Mouse (Mus musculus): ENCODE results near the gene Gm28047. TPM values are rescaled to one million over a fixed set of nuclear protein-coding genes. Genes with fewer than 3 reads are reported as not detected.

Gm28047 gene
- polyA plus RNA-seq, 1 experiment from 2014 or later: not detected

DNA sequence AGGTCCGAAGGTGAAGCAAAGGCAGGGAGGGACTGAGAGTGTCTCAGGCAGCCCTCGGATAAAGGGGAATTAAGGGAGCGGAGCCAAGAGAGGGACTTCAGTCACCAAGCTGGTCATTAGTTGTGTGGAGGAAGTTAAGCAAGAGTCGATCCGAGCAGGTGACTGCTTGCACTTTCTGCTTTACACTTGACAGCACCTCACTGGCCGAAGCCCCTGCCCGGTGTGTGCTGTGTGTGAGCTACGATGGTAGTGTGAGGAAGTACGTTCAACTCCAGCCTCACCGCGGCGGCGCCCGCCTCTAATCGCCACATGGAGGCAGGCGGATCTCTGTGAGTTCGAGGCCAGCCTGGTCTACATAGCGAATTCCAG, 804 bp upstream of the Gm28047 start:
- peak; percentile 33 for ATAC-seq (ENCODE audit: insufficient number of reproducible peaks, insufficient read depth, low FRiP score, low read depth)
- WGBS: under 1% methylated on average over 18 of the region's 18 CpGs
- no peaks in the 10 kb centered on the region for H3K9me3 ChIP-seq (ENCODE audit: control insufficient read depth, low read depth, low read length)

DNA sequence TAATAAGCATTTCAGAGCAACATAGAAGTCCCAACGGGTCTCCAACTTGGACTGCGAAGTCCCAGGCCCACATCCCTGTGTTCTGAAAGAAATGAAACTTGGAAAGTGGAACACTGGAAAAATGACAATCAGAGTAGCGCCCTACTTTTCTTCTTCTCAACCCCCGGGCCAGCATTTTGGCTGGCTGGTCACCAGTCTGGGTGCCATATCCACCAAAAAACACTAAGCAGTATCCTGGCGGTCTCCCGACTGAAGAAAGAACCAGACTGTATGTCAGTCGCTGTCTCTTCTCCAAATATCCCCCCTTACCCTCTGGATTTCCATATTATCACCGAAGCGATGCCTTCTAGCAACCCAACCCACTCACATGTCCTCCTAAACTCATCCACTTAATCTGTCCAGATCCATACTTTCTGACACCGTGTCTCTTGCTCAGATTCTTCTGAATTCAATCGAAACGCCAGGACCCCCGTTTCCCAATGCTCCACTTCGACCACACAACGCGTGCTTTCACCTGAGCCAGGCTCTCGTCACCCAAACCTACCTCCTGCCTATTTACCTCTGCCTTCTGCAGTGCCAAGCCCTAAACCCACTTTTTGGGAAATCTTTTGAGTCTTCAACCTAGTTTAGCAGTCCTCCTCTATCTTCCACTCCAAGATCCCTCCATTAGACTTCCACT, 437 bp downstream of the Gm28047 start:
- peak overlapping the region; percentile 82 for H3K4me3 ChIP-seq (ENCODE audit: low read depth, low read length)

More for the DNA sequence above, 804 bp upstream of the Gm28047 start:
- peak overlapping the region; percentile 31; the same call in 1 of the 2 replicates for H3K9ac ChIP-seq (replicated peaks; ENCODE audit: low read depth, low read length)
- no peaks in the 10 kb centered on the region for H3K27me3 ChIP-seq (ENCODE audit: control insufficient read depth, insufficient read depth, low read length)
- H3K36me3 ChIP-seq (ENCODE audit: control insufficient read depth, insufficient read depth, low read length): no peaks in the 10 kb centered on the region
- peak overlapping the region; percentile 82 for H3K4me3 ChIP-seq (ENCODE audit: low read depth, low read length)
- H3K4me2 ChIP-seq (replicated peaks; ENCODE audit: low read depth, low read length): peak overlapping the region; percentile 76
- H3K27ac ChIP-seq (ENCODE audit: low read length): peak overlapping the region; percentile 98
- H3K4me1 ChIP-seq (ENCODE audit: control insufficient read depth, insufficient read depth, low read length): peaks cover 9% of the 10 kb centered on the region

DNA sequence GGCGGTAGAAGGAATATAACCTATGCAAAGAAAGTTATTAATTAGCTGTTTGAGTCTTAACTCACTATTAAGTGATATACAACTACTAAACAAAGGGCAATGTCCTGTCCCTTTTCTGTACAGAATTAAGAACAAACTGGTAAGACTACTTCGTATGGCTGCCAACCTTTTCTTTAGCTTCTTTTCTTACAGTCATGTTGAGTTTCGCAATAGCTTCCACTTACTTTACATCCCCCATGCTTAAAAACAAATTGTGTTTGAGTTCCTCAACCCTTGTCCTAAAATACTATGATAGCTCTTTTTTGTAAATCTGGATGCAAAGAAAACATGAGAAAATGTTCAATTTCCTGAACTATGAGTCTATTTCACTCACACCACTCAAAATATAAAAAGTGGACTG, 1.7 kb downstream of the Gm28047 start:
- 80% methylated on average over 3 of the region's 3 CpGs for WGBS
- H3K27ac ChIP-seq (ENCODE audit: low read length): no peak overlapping the region
- peak overlapping the region; percentile 30 for H3K4me2 ChIP-seq (replicated peaks; ENCODE audit: low read depth, low read length)
- ATAC-seq (ENCODE audit: insufficient number of reproducible peaks, insufficient read depth, low FRiP score, low read depth): no peak
- no peaks in the 10 kb centered on the region for H3K36me3 ChIP-seq (ENCODE audit: control insufficient read depth, insufficient read depth, low read length)
- H3K4me3 ChIP-seq (ENCODE audit: low read depth, low read length): no peak overlapping the region
- no peaks in the 10 kb centered on the region for H3K9me3 ChIP-seq (ENCODE audit: control insufficient read depth, low read depth, low read length)
- H3K4me1 ChIP-seq (ENCODE audit: control insufficient read depth, insufficient read depth, low read length): peaks cover 9% of the 10 kb centered on the region
- H3K27me3 ChIP-seq (ENCODE audit: control insufficient read depth, insufficient read depth, low read length): no peaks in the 10 kb centered on the region
- H3K9ac ChIP-seq (replicated peaks; ENCODE audit: low read depth, low read length): no peak overlapping the region

More for the DNA sequence above, 437 bp downstream of the Gm28047 start:
- ATAC-seq (ENCODE audit: insufficient number of reproducible peaks, insufficient read depth, low FRiP score, low read depth): no peak; the same call in 1 of the 2 replicates
- H3K4me1 ChIP-seq (ENCODE audit: control insufficient read depth, insufficient read depth, low read length): peaks cover 9% of the 10 kb centered on the region
- H3K9me3 ChIP-seq (ENCODE audit: control insufficient read depth, low read depth, low read length): no peaks in the 10 kb centered on the region
- H3K4me2 ChIP-seq (replicated peaks; ENCODE audit: low read depth, low read length): peak overlapping the region; percentile 89
- no peaks in the 10 kb centered on the region for H3K36me3 ChIP-seq (ENCODE audit: control insufficient read depth, insufficient read depth, low read length)
- peak overlapping the region; percentile 66 for H3K9ac ChIP-seq (replicated peaks; ENCODE audit: low read depth, low read length)
- peak overlapping the region; percentile 98 for H3K27ac ChIP-seq (ENCODE audit: low read length)
- 3% methylated on average over 17 of the region's 17 CpGs for WGBS
- no peaks in the 10 kb centered on the region for H3K27me3 ChIP-seq (ENCODE audit: control insufficient read depth, insufficient read depth, low read length)

DNA sequence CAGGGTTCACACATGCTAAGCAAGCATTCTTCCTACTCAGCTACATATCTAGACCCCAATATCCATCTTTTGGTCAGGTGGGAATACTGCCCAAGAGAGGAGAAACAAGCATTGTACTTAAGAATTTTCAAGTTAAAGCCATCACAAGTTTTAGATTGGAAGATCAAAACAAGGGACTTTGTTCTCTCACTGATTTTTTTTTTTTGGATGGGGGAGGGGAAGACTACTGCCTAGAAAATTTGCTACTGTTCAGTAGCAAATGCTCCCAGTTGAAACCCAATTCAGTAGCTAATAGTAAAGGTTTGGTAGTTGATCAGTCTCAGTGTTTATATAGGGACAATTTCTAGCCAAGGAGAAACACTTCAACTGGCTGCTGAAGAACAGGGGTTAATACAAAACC, 2.3 kb downstream of the Gm28047 start:
- Histone ChIP-seq H3K4me1 (ENCODE audit: control insufficient read depth, insufficient read depth, low read length) (peaks cover 9% of the 10 kb centered on the region), H3K4me3 (ENCODE audit: low read depth, low read length) (no peak overlapping the region)

DNA sequence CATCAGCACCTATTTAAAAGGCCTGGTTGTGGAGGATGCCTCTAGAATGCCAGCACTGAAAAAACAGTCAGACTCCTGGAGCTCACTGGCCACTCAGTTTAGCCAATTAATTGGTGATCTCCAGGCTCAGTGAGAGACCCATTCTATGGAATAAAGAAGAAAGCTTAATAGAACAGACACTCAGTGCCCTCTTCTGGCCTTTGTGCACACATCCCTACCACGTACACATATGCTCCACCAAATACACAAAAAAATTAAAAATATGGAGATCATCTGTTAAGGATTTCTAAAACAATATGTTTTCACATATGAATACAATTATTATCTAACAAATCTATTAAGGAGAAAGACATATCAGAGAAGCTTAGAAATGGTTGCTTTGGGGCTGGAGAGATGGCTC, 4.1 kb downstream of the Gm28047 start:
- Histone ChIP-seq H3K27ac (ENCODE audit: low read length) (no peak overlapping the region), H3K9ac (replicated peaks; ENCODE audit: low read depth, low read length) (no peak overlapping the region), H3K4me3 (ENCODE audit: low read depth, low read length) (no peak overlapping the region), H3K4me2 (replicated peaks; ENCODE audit: low read depth, low read length) (no peak overlapping the region), H3K9me3 (ENCODE audit: control insufficient read depth, low read depth, low read length) (no peaks in the 10 kb centered on the region), H3K36me3 (ENCODE audit: control insufficient read depth, insufficient read depth, low read length) (no peaks in the 10 kb centered on the region), H3K27me3 (ENCODE audit: control insufficient read depth, insufficient read depth, low read length) (no peaks in the 10 kb centered on the region), H3K4me1 (ENCODE audit: control insufficient read depth, insufficient read depth, low read length) (peaks cover 6% of the 10 kb centered on the region)
- WGBS: 82% methylated on average over 1 of the region's 1 CpGs
- no peak for ATAC-seq (ENCODE audit: insufficient number of reproducible peaks, insufficient read depth, low FRiP score, low read depth)

More for the DNA sequence above, 2.3 kb downstream of the Gm28047 start:
- H3K27me3 ChIP-seq (ENCODE audit: control insufficient read depth, insufficient read depth, low read length): no peaks in the 10 kb centered on the region
- no peak overlapping the region for H3K27ac ChIP-seq (ENCODE audit: low read length)
- H3K9me3 ChIP-seq (ENCODE audit: control insufficient read depth, low read depth, low read length): no peaks in the 10 kb centered on the region
- H3K4me2 ChIP-seq (replicated peaks; ENCODE audit: low read depth, low read length): no peak overlapping the region
- H3K36me3 ChIP-seq (ENCODE audit: control insufficient read depth, insufficient read depth, low read length): no peaks in the 10 kb centered on the region
- ATAC-seq (ENCODE audit: insufficient number of reproducible peaks, insufficient read depth, low FRiP score, low read depth): no peak
- H3K9ac ChIP-seq (replicated peaks; ENCODE audit: low read depth, low read length): no peak overlapping the region

DNA sequence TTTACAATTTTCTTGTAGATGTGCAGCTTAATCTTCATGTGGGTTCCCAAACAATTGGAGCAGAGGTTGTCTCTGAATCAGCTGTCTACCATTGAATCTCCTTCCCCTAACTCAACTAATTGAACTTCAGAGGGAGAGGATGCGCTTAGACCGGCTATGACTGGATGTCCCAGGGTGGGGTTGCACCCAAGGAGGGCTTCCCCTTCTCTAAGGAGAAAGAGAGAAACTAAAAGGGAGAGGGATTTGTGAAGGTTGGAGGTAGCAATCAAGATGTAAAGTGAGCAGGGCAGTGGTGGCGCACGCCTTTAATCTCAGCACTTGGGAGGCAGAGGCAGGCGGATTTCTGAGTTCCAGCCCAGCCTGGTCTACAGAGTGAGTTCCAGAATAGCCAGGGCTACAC, 5.4 kb downstream of the Gm28047 start:
- peaks cover 5% of the 10 kb centered on the region; the same call in 1 of the 2 replicates for H3K4me1 ChIP-seq (ENCODE audit: control insufficient read depth, insufficient read depth, low read length)
- H3K9ac ChIP-seq (replicated peaks; ENCODE audit: low read depth, low read length): no peak overlapping the region
- H3K27ac ChIP-seq (ENCODE audit: low read length): no peak overlapping the region
- no peaks in the 10 kb centered on the region for H3K9me3 ChIP-seq (ENCODE audit: control insufficient read depth, low read depth, low read length)
- H3K4me3 ChIP-seq (ENCODE audit: low read depth, low read length): no peak overlapping the region
- no peak for ATAC-seq (ENCODE audit: insufficient number of reproducible peaks, insufficient read depth, low FRiP score, low read depth)
- 91% methylated on average over 5 of the region's 5 CpGs for WGBS
- H3K36me3 ChIP-seq (ENCODE audit: control insufficient read depth, insufficient read depth, low read length): no peaks in the 10 kb centered on the region
- no peak overlapping the region for H3K4me2 ChIP-seq (replicated peaks; ENCODE audit: low read depth, low read length)
- H3K27me3 ChIP-seq (ENCODE audit: control insufficient read depth, insufficient read depth, low read length): no peaks in the 10 kb centered on the region

DNA sequence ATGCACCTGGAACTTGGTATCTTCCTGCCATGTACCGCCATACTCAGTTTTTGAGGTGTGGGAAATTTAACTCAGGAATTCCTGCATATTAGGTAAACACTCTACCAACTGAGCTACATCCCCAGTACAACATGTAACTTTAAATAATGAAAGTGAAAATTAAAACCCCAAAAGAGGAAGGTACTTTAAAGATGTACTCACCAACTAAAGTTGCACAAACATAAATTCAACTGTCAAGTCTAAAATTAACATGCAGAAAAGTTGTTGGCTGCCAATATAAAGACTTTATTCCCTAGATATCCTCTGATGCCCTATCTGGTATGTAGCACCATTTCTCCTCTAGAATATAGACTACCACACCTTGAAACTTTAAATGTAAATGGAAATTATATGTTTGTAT, 7.2 kb downstream of the Gm28047 start:
- Histone ChIP-seq H3K27ac (ENCODE audit: low read length) (no peak overlapping the region), H3K4me2 (replicated peaks; ENCODE audit: low read depth, low read length) (no peak overlapping the region), H3K36me3 (ENCODE audit: control insufficient read depth, insufficient read depth, low read length) (no peaks in the 10 kb centered on the region), H3K4me1 (ENCODE audit: control insufficient read depth, insufficient read depth, low read length) (peaks cover under 1% of the 10 kb centered on the region; the same call in 1 of the 2 replicates), H3K27me3 (ENCODE audit: control insufficient read depth, insufficient read depth, low read length) (no peaks in the 10 kb centered on the region), H3K9me3 (ENCODE audit: control insufficient read depth, low read depth, low read length) (no peaks in the 10 kb centered on the region), H3K4me3 (ENCODE audit: low read depth, low read length) (no peak overlapping the region), H3K9ac (replicated peaks; ENCODE audit: low read depth, low read length) (no peak overlapping the region)
- no peak for ATAC-seq (ENCODE audit: insufficient number of reproducible peaks, insufficient read depth, low FRiP score, low read depth)
- 88% methylated on average over 1 of the region's 1 CpGs for WGBS

DNA sequence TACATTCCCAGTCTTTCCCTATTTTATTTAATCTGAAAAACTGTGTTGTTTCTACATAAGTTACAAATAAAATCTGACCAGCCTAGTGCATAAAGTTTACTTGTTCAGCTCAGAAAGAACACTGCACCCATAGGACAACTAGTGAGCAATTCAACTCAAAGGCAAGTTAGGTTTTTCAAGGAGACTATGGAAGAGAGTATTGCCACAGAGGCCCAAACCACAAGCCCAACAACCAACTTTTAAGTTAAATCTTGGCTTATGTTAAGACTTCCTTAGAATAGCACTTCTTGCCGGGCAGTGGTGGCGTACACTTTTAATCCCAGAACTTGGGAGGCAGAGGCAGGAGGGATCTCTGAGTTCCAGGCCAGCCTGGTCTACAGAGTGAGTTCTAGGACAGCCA, 8.7 kb downstream of the Gm28047 start:
- Histone ChIP-seq H3K9ac (replicated peaks; ENCODE audit: low read depth, low read length) (no peak overlapping the region), H3K9me3 (ENCODE audit: control insufficient read depth, low read depth, low read length) (no peaks in the 10 kb centered on the region), H3K36me3 (ENCODE audit: control insufficient read depth, insufficient read depth, low read length) (no peaks in the 10 kb centered on the region), H3K4me2 (replicated peaks; ENCODE audit: low read depth, low read length) (no peak overlapping the region), H3K4me3 (ENCODE audit: low read depth, low read length) (no peak overlapping the region), H3K27ac (ENCODE audit: low read length) (no peak overlapping the region), H3K4me1 (ENCODE audit: control insufficient read depth, insufficient read depth, low read length) (no peaks in the 10 kb centered on the region), H3K27me3 (ENCODE audit: control insufficient read depth, insufficient read depth, low read length) (no peaks in the 10 kb centered on the region)
- WGBS: 99% methylated on average over 2 of the region's 2 CpGs
- ATAC-seq (ENCODE audit: insufficient number of reproducible peaks, insufficient read depth, low FRiP score, low read depth): no peak

GRCm38 (mm10) chr15:102614224-102614623, 10.6 kb downstream of the Gm28047 start:
- H3K27ac ChIP-seq (ENCODE audit: low read length): no peak overlapping the region
- ATAC-seq (ENCODE audit: insufficient number of reproducible peaks, insufficient read depth, low FRiP score, low read depth): no peak
- H3K9me3 ChIP-seq (ENCODE audit: control insufficient read depth, low read depth, low read length): no peaks in the 10 kb centered on the region
- no peak overlapping the region for H3K4me3 ChIP-seq (ENCODE audit: low read depth, low read length)
- no peaks in the 10 kb centered on the region for H3K4me1 ChIP-seq (ENCODE audit: control insufficient read depth, insufficient read depth, low read length)
- no peaks in the 10 kb centered on the region for H3K27me3 ChIP-seq (ENCODE audit: control insufficient read depth, insufficient read depth, low read length)
- H3K36me3 ChIP-seq (ENCODE audit: control insufficient read depth, insufficient read depth, low read length): no peaks in the 10 kb centered on the region
- no peak overlapping the region for H3K9ac ChIP-seq (replicated peaks; ENCODE audit: low read depth, low read length)
- no peak overlapping the region for H3K4me2 ChIP-seq (replicated peaks; ENCODE audit: low read depth, low read length)

Data from stomach, embryonic 14.5 days (tissue).